Mouse (Mus musculus) adrenal gland (tissue): Measurements from ENCODE around the gene Tgfa.

ENCODE experiments used
- intact Hi-C: fragments of 180-260 bp; cut with DNase I; formaldehyde crosslinking; loops from one replicate; pipeline ENCODE4 v1.15.1; 2025

Tgfa gene

DNA sequence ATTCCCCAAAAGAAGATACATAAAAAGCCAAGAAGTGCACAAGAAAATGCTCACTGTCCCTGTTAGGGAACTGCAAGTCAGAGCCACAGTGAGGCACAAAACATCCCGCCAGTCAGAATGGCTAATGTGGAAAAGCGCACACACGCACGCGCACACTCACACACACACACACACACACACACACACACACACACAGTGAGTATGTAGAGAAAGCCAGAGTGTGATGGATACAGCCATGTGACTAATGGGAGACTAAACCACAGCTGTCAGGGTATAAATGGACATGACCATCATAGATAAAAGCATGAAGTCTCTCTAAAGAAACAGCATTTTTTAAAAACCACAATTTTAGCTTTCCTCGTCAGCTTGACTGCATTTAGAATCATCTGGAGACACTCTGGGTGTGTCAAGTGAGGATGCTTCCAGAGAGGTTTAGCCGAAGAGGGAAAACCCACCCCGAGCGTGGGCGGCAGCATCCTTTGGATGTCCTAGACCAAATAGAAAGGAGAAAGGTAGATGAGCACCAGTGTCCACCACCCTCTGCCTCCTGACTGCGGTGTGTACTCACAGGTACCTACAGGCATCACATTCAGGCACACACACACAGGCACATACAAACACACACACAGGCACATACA, 86.7 kb downstream of the Tgfa start:
- intact Hi-C loops = no loop called here

DNA sequence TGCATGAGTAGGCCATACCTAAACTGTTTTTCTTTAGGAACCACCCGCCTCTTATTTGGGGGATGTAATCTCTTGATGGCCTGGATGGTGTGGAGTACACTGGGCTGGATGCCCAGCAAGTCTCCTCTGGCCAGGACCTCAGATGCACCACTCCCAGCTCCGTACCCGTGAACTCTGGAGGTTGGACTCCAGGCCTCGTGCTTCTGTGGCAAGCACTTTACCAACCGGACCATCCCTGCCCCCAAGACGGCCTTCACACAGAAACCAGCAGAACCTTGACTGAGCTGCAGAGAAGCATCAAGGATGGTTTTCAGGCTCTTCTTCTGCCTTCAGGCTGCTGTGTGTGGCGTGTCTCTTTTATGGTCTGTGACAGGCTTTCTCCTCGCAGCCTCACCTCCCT, 98.3 kb downstream of the Tgfa start:
- intact Hi-C loops = no loop called here

DNA sequence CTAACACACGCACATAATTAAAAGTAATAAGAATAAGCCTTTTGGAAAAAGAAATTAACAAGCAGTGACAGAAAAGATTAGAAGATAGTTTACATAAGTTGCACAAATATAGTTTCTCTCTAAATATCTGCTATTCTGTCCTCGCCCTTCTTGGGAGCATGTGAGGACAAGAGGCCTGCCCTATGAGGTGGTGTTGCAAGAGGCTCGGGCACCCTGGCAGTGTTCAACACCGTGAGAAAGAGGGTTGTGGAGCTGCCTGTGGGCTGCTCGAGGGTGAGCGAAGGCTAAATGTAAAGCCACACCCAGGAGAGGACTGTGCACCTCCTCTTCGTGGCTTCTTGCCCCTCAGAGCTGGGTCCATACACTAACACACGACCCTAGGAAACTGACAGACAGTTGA, 100.4 kb downstream of the Tgfa start:
- intact Hi-C loops = no loop called here

DNA sequence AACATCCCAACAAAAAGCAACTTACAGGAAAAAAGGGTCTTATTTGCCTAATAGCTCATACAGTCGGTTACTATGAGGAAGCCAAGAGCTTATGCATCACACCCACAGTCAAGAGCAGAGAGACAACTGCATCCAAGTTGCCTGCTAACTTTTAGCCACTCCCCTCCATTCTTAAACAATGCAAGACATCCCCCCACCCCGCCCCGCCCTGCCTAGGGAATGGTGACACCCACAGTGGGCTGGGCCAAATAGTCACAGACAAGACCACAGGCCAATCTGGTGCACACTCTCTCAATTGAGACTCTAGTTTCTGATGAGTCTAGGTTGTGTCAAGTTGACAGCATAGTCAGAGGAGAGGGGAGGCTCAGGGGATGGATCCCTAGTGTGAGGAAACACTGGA, 101.1 kb downstream of the Tgfa start:
- intact Hi-C loops = no loop called here

DNA sequence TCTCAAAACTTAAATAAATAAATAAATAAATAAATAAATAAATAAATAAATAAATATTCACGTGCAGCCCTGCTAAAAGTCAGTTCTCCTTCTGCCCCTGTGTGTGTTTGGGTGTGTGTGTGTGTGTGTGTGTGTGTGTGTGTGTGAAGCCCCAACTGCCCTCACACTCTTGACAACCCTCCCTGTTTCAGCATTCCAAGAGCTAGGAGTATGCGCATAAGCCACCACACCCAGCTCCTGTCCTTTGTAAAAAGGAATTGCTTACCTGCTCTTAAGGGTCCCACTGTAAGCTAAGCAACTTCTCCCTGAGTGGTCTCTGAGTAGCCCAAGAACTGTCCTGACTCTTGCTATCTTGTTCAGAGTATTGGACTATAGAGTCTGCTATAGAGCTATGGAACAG, 101.9 kb downstream of the Tgfa start:
- intact Hi-C loops = no loop called here

DNA sequence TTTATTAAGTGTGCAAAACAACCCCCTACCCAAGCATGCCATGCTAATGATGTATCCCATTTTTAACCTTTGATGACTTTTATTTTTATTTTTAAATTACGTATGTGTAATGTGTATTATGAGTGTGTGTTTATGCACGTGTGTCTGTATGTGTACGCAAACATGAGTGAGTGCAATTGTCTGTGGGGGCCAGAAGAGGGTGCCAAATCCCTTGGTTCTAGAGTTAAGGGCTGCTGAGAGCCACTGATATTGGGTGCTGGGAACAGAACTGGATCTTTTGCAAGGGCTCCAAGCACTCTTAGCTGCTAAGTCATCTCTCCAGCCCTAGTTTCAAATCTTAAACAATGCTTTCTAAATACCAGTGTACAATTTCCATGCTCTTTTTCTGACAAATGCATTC, 103.9 kb downstream of the Tgfa start:
- intact Hi-C loops = no loop called here

DNA sequence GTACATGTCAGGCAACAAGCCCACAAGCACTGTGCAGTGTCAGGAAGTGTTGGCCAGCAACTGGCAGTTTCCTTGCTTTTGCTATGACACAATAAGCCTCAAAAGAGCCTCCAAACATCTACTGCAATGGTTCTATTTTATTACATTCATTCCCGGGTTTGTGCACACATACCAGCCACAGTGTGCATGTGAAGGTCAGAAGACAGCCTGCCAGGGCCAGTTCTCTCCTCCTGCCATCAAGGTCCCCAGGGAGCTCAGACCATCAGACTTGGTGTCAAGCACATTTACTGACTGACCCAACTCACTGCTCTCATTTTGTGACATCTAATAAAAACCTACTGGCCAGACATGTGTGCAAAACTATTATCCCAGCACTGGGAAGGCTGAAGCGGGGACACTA, 104.4 kb downstream of the Tgfa start:
- intact Hi-C loops = no loop called here

DNA sequence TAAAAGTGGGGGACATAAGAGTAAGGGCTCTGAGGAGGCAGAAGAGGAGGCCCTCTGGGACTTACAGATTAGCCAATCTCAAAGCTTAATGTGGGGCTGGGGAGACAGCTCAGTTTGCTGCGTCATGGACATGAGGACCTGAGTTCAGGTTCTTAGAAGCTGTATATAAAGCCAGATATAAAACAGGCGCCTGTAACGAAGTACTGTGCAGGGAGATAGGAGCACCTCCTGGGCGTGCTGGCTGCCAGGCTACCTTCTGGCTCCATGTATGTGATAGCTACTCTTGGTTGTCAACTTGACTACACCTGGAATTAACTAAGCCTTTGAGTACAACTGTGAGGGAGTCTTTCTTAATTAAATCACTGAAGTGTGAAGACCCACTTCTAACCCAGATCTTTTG, 110.7 kb downstream of the Tgfa start:
- intact Hi-C loops = no loop called here

DNA sequence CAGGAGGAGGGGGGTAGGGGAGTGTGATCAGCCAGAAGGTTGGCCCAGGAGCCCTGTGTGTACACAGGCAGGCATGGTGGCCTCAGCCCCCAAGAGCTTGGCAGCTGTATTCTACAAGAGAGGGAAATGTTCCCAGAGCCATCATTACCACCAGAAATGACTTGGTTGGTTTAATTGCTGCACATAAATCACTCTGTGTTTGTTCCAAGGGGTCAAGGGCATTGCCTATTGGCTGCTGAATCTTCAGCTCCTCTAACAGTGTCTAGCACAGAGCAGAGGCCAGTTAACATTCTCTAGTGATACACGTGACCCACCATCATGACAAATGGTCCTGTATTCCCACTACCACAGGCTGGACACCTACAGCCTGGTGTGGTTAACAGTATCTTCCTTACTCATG, 119.0 kb downstream of the Tgfa start:
- intact Hi-C loops = no loop called here

DNA sequence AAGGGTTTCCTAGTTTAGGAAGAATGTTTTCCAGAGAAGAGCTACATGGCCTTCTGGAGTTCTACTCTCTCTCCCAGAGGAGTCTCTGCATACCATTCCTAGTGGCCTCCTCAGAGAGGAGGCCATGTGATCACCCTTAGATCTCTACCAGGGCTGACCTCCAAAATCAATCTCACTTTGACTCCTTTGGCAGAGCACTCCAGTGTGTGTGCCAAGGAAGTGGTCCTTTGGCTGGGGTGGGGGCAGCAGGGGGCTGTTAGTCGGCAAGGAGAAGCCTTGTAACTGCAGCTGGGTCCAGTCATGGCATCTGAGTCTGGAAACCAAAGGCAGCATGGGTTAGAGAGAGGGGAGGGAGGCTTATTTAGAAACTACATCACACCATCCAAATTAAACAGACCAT, 122.0 kb downstream of the Tgfa start:
- intact Hi-C loops = no loop called here

DNA sequence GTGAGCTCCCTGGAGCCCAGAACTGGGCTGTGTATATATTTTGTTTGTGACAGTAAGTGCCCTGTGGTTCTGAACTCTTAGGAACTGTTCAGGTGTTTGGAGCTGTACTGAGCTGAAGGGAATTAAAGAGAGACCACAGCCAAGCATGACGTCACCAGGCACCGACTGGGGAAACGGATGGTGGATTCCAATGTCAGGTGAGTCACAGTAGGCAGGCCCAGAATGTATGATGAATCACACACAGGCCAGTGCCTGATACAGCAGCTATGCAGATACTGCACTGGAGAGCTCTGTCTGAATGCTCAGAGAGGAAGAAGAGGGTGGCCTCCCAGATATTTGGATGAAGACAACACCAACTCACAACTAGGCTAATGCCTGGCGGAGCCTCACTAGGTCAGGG, 123.8 kb downstream of the Tgfa start:
- intact Hi-C loops = no loop called here

DNA sequence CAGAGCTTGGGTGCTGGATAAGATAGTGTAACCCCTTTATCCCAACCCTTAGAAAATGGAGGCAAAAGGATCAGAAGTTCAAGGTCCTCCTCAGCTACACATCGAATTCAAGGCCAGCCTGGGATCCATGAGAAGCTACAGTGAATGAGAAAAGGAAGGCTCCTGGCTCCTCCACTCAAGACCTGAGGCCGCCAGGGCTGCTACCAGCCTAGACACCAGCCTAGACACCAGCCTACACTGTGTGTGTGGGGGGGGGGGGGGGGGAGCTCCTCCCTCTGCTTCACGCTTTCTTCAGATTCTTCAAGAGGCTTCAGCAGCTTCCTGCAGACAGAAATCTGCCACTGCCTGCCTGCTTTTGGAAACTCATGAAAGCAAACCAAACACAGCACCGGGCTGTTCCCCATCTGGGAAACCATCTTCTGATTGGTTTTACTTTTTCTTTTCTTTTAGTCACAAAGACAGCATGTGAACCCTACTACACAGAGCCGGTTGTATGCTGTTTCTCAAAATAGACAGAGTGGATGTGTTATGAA, 127.1 kb downstream of the Tgfa start:
- intact Hi-C loops = no loop called here

DNA sequence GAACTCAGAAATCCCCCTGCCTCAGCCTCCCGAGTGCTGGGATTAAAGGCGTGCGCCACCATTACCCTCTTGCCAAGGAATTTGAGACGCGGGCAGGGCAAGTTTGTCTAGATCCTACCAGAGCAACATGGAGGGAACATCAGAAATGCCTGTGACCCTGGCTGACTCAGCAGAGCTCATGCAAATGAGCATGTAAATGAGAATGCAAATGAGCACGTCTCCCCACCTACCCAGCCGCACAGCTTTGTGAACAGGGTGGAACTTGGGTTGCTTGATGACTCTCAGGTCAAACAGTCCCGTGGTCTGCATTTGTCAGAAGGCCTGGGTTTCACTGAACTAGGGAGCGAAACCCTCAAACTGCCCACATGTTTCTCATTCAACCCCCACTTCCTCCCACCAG, 128.0 kb downstream of the Tgfa start:
- intact Hi-C loops = no loop called here

DNA sequence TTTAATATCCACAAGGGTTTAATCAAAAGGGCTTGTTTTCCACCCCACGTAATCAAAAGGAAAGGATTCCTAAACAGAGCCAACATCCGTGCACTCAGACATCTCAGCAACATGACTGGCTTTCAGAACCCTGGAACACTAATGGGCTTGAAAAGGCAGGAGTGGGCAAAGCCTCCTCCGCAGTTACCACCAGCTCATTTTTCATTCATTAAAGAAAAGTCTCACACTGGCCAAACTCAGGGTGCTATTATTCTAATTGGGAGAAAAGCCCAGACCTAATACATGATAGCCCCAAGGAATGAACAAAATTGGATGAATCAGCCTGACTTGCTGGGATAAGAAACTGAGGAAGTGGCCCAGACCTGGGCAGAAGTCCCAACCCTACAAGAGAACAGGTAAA, 129.4 kb downstream of the Tgfa start:
- intact Hi-C loops = no loop called here
